Mouse (Mus musculus): ENCODE results near the gene Med18. TPM values are rescaled to one million over a fixed set of nuclear protein-coding genes. Genes with fewer than 3 reads are reported as not detected.
A peak's percentile ranks its signal among the peaks of the same experiment; 100 is the strongest.

The Med18 gene
- 10.4 and 11.3 TPM in 2 replicates for polyA plus RNA-seq (2015; fragmentation: Nextera tagmentation; extraction: Ambion mirVana)

DNA sequence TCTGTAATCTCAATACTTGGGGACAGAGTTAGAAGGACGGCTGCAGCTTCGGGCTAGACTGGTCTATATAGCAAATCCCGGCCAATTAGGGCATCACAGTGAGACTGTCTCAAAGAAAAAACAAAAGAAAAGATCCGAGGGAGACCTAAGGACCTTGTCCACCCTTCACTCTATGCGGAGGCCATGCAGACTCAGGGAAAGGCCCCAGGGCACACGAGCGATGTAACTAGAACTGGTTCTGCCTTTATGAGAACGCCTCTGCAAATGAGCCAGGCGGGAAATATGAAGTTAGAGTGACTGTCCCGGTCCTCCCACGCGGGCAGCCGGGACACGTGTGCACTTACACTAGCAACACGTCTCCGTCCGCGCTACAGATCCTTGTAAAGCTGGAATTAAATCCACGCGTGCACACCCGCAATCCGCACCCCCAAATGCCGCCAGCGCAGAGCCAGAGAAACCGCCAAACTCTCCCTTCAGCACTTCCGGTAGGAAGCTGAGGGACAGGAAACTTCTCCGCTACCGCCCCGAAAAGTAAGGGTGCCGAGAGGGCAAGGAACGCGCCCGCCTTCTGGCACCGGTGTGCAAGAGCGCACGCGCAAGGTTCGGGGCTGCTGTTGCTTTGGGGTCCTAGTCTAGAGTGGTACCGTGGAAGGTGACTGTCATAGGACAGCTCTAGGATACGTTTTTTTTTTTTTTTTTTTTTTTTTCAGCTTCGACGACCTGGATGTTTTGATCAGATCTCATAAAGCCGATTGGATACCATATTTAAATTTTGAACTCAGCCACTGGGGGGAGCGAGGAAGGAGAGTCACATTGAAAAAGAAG is at the start of gene Med18:
TSS of gene Med18 (minus strand) at position 492 of the 825 bp plus-strand sequence.
- TF ChIP-seq EP300 (IDR thresholded peaks at IDR 0.05) (peak; percentile 49; the same call in 1 of the 2 replicates), CTCF (IDR thresholded peaks at IDR 0.05) (peak; percentile 65)
- ATAC-seq, result peak; percentile 93

DNA sequence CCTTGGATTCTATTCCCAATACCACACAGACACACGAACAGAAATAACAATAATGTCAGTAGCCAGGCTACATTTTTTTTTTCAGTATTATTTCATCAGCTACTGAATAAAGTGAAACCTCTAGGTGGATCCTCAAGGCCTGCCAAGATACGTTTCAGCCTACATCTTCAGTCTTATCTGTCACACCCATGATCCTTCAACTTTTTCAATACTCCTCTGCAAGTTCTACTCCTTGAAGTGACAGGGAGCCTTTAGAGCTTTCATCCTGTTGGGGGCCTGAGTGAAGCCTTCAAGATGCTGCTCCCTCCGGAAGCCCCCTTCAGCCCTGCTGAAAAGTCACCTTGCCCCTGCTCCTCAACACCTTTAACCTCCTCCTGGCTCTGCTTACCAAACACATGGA is 48.4 kb upstream of the Med18 start:
- ATAC-seq, result no peak
- no peak for DNase-seq (ENCODE audit: low spot score)
- Histone ChIP-seq H3K36me3 (ENCODE audit: insufficient read depth, low read length) (no peaks in the 10 kb centered on the region), H3K4me3 (ENCODE audit: low read depth, low read length) (no peak overlapping the region), H3K27ac (ENCODE audit: low read length) (no peak overlapping the region), H3K4me1 (ENCODE audit: insufficient read depth, low read depth, low read length) (peaks cover 9% of the 10 kb centered on the region), H3K4me2 (replicated peaks; ENCODE audit: low read depth, low read length) (no peak overlapping the region), H3K9ac (replicated peaks; ENCODE audit: low read depth) (no peak overlapping the region), H3K27me3 (replicated peaks; ENCODE audit: insufficient read depth, low read length) (no peaks in the 10 kb centered on the region), H3K9me3 (ENCODE audit: low read length) (no peaks in the 10 kb centered on the region)
- WGBS, result 71% methylated on average over 3 of the region's 3 CpGs
- TF ChIP-seq CTCF (IDR thresholded peaks at IDR 0.05) (no peak), EP300 (IDR thresholded peaks at IDR 0.05) (no peak)

More for the DNA sequence above, at the start of gene Med18:
- H3K4me1 ChIP-seq (ENCODE audit: insufficient read depth, low read depth, low read length), result peaks cover 6% of the 10 kb centered on the region; the same call in 1 of the 2 replicates
- H3K27me3 ChIP-seq (replicated peaks; ENCODE audit: insufficient read depth, low read length), result no peaks in the 10 kb centered on the region
- DNase-seq (ENCODE audit: low spot score), result peak; percentile 96
- peak within 1 kb of the TSS; percentile 65 for H3K4me2 ChIP-seq (replicated peaks; ENCODE audit: low read depth, low read length)
- 0 out of 2 replicates have a peak, but pooled peaks cover 6% of the 10 kb centered on the region for H3K36me3 ChIP-seq (ENCODE audit: insufficient read depth, low read length)
- under 1% methylated on average over 44 of the region's 44 CpGs for WGBS
- 0 out of 2 replicates have a peak within 1 kb of the TSS, but pooled peaks have one; percentile 34 for H3K27ac ChIP-seq (ENCODE audit: low read length)
- peak within 1 kb of the TSS; percentile 71 for H3K4me3 ChIP-seq (ENCODE audit: low read depth, low read length)
- peak within 1 kb of the TSS; percentile 53 for H3K9ac ChIP-seq (replicated peaks; ENCODE audit: low read depth)
- H3K9me3 ChIP-seq (ENCODE audit: low read length), result no peaks in the 10 kb centered on the region

DNA sequence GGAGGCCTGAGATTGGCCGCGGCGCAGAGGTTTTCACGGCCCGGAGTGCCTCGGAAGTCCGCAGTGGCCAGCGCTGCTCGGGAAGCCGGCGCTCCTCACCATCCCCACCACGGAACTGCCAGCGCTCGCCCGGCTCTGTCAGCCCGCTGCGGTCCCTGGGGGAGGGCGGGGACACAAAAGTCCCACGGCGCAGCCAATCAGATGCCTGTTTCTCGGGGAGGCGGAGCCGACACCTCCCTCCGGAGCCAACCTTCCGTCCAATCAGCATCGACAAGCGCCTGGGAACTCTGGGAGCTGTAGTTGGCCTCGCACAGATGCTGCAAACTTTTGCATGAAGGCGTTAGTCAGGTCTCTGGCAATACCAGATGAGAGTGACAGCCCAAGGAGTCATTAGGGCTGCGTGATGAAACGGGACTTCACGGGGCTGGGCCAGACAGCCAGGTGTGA is 46.7 kb upstream of the Med18 start, which contains the start of gene Sesn2:
TSS of gene Sesn2 (minus strand) at position 150 of the 447 bp plus-strand sequence.
- ATAC-seq, result peak; percentile 93
- H3K4me2 ChIP-seq (replicated peaks; ENCODE audit: low read depth, low read length), result peak within 1 kb of the TSS; percentile 89
- peak within 1 kb of the TSS; percentile 89 for H3K4me3 ChIP-seq (ENCODE audit: low read depth, low read length)
- H3K27me3 ChIP-seq (replicated peaks; ENCODE audit: insufficient read depth, low read length), result no peaks in the 10 kb centered on the region
- peak within 1 kb of the TSS; percentile 94 for H3K27ac ChIP-seq (ENCODE audit: low read length)
- no peaks in the 10 kb centered on the region for H3K9me3 ChIP-seq (ENCODE audit: low read length)
- no peak for TF ChIP-seq EP300 (IDR thresholded peaks at IDR 0.05)
- no peak for TF ChIP-seq CTCF (IDR thresholded peaks at IDR 0.05)
- peak within 1 kb of the TSS; percentile 88 for H3K9ac ChIP-seq (replicated peaks; ENCODE audit: low read depth)
- H3K4me1 ChIP-seq (ENCODE audit: insufficient read depth, low read depth, low read length), result peaks cover 11% of the 10 kb centered on the region
- 0% methylated on average over 32 of the region's 32 CpGs for WGBS
- peak; percentile 99 for DNase-seq (ENCODE audit: low spot score)
- no peaks in the 10 kb centered on the region for H3K36me3 ChIP-seq (ENCODE audit: insufficient read depth, low read length)

DNA sequence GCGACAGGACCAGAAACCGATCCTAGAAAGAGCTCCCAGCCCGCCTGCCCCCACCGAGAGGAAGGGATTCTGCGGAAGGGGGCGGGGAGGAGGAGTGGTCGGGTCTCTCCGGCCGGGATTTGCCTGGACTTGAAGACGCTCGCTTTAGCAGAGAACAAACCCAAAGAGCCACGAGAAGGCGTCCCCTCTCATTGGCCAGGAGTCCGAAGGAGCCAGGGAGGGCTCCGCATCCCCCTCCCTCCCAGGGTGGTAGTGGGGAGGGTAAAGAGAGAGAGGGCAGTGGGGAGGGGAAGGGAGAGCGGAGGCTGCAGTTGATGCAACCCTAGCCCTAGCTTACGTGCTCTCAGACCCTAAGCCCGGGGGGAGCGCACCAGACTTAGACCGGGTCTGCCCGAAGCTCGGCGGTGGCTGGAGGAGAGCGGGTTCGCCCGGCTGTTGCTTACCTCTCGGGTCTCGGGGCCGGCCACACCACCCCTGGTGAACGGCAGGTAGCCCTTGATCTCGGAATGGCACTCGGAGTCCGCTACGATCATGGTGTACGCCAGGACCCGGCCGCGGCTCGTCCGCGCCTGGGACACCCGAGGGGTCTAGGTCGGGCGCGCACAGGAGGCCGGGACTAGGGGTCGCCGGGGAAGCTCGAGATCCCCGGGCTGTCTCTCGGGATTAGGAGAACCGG is 46.0 kb upstream of the Med18 start:
- 0% methylated on average over 37 of the region's 52 CpGs for WGBS
- peak; percentile 69 for ATAC-seq
- Histone ChIP-seq H3K27ac (ENCODE audit: low read length) (peak overlapping the region; percentile 94), H3K4me3 (ENCODE audit: low read depth, low read length) (peak overlapping the region; percentile 89), H3K4me2 (replicated peaks; ENCODE audit: low read depth, low read length) (peak overlapping the region; percentile 89), H3K36me3 (ENCODE audit: insufficient read depth, low read length) (no peaks in the 10 kb centered on the region), H3K4me1 (ENCODE audit: insufficient read depth, low read depth, low read length) (peaks cover 11% of the 10 kb centered on the region), H3K27me3 (replicated peaks; ENCODE audit: insufficient read depth, low read length) (no peaks in the 10 kb centered on the region), H3K9ac (replicated peaks; ENCODE audit: low read depth) (peak overlapping the region; percentile 88), H3K9me3 (ENCODE audit: low read length) (no peaks in the 10 kb centered on the region)
- no peak for TF ChIP-seq EP300 (IDR thresholded peaks at IDR 0.05)
- peak; percentile 5; the same call in 1 of the 2 replicates for TF ChIP-seq CTCF (IDR thresholded peaks at IDR 0.05)
- DNase-seq (ENCODE audit: low spot score), result peak; percentile 92

DNA sequence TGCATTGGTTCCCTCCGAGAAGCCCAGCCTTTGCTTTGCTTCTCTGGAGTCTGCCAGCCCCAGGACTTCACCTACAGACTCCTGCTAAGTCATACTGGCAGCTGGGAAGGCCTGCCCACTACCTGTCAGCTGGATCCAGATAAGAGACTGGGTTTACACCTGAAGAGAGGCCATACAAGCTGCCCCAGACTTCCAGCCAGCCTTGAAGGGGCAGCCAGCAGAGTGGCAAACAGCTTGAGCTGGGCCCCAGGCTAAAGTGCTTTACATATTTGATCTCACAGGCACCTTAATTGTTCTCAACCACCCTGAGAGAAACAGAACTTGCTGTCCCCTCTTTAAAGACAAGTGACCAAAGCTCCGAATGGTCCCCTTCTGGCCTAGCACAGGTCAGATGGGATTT is 43.5 kb upstream of the Med18 start:
- H3K36me3 ChIP-seq (ENCODE audit: insufficient read depth, low read length), result no peaks in the 10 kb centered on the region
- H3K4me1 ChIP-seq (ENCODE audit: insufficient read depth, low read depth, low read length), result peaks cover 6% of the 10 kb centered on the region
- peak; percentile 61 for DNase-seq (ENCODE audit: low spot score)
- H3K4me3 ChIP-seq (ENCODE audit: low read depth, low read length), result no peak overlapping the region
- ATAC-seq, result peak; percentile 10
- H3K9ac ChIP-seq (replicated peaks; ENCODE audit: low read depth), result 0 out of 2 replicates have a peak overlapping the region, but pooled peaks have one; percentile 26
- no peaks in the 10 kb centered on the region for H3K27me3 ChIP-seq (replicated peaks; ENCODE audit: insufficient read depth, low read length)
- no peak for TF ChIP-seq CTCF (IDR thresholded peaks at IDR 0.05)
- TF ChIP-seq EP300 (IDR thresholded peaks at IDR 0.05), result 0 out of 2 replicates have a peak, but pooled peaks have one; percentile 29
- H3K9me3 ChIP-seq (ENCODE audit: low read length), result no peaks in the 10 kb centered on the region
- H3K4me2 ChIP-seq (replicated peaks; ENCODE audit: low read depth, low read length), result no peak overlapping the region
- WGBS, result 47% methylated on average over 2 of the region's 2 CpGs
- peak overlapping the region; percentile 54 for H3K27ac ChIP-seq (ENCODE audit: low read length)

DNA sequence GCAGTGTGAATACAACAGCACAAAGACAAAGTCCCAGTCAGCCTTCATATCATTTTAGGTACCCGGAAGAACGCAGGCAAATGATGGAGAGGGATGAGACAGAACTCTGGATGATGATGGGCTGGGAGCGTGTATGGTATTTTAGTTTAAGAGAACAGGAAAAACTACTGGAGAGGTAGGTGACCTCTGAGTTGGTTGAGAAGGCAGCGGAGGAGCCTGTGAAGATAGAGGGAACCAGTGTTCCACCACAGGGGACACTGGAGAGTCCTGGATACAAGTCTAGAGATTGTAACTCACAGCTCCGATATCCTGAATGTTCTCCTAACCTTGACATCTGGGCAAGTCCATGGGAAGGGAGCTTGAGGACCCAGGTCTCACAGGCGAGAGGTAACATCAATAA is 42.5 kb upstream of the Med18 start:
- 86% methylated on average over 6 of the region's 6 CpGs for WGBS
- H3K4me2 ChIP-seq (replicated peaks; ENCODE audit: low read depth, low read length), result no peak overlapping the region
- H3K9ac ChIP-seq (replicated peaks; ENCODE audit: low read depth), result no peak overlapping the region
- DNase-seq (ENCODE audit: low spot score) (no peak), ATAC-seq (no peak)
- no peak overlapping the region for H3K27ac ChIP-seq (ENCODE audit: low read length)
- no peak overlapping the region for H3K4me3 ChIP-seq (ENCODE audit: low read depth, low read length)
- TF ChIP-seq CTCF (IDR thresholded peaks at IDR 0.05) (no peak), EP300 (IDR thresholded peaks at IDR 0.05) (no peak)
- peaks cover 6% of the 10 kb centered on the region for H3K4me1 ChIP-seq (ENCODE audit: insufficient read depth, low read depth, low read length)
- no peaks in the 10 kb centered on the region for H3K36me3 ChIP-seq (ENCODE audit: insufficient read depth, low read length)
- no peaks in the 10 kb centered on the region for H3K27me3 ChIP-seq (replicated peaks; ENCODE audit: insufficient read depth, low read length)
- H3K9me3 ChIP-seq (ENCODE audit: low read length), result no peaks in the 10 kb centered on the region

Data from lung, postnatal 0 days (tissue).